Mouse (Mus musculus) midbrain, embryonic 13.5 days (tissue): ENCODE results near the gene Gm26602. TPM values are rescaled to one million over a fixed set of nuclear protein-coding genes. Genes with fewer than 3 reads are reported as not detected.

Source experiments
- ATAC-seq: fragments of 200-750 bp; cut with Nextera tagmentation; 2 replicates; pipeline ENCODE4 v1.8.0; 2017; ENCODE audit warnings: mild to moderate bottlenecking, moderate TSS enrichment, moderate library complexity
- H3K27ac ChIP-seq: fragments of 300-500 bp; sonication (generic); 2 replicates; pipeline ENCODE4 v1.5.1; 2015; ENCODE audit warnings: inconsistent platforms, mild to moderate bottlenecking, moderate library complexity
- H3K27me3 ChIP-seq: fragments of 300-500 bp; sonication (generic); 2 replicates; pipeline ENCODE4 v1.6.1; 2015; ENCODE audit warnings: mild to moderate bottlenecking, inconsistent platforms
- H3K36me3 ChIP-seq: fragments of 300-500 bp; sonication (generic); 2 replicates; pipeline ENCODE4 v1.6.1; 2015; ENCODE audit warnings: mild to moderate bottlenecking, inconsistent platforms
- H3K4me1 ChIP-seq: fragments of 300-500 bp; sonication (generic); replicated peaks from 2 replicates; pipeline ENCODE4 v1.6.1; 2015; ENCODE audit warnings: inconsistent platforms
- H3K4me2 ChIP-seq: fragments of 300-500 bp; sonication (generic); replicated peaks from 2 replicates; pipeline ENCODE4 v1.6.1; 2015; ENCODE audit warnings: moderate library complexity, mild to moderate bottlenecking, inconsistent platforms
- H3K4me3 ChIP-seq: fragments of 300-500 bp; sonication (generic); replicated peaks from 2 replicates; pipeline ENCODE4 v1.5.1; 2015; ENCODE audit warnings: mild to moderate bottlenecking, inconsistent platforms
- H3K9ac ChIP-seq: fragments of 300-500 bp; sonication (generic); replicated peaks from 2 replicates; pipeline ENCODE4 v1.6.1; 2015; ENCODE audit warnings: mild to moderate bottlenecking, inconsistent platforms
- H3K9me3 ChIP-seq: fragments of 300-500 bp; sonication (generic); 2 replicates; pipeline ENCODE4 v1.6.1; 2016; ENCODE audit warnings: mild to moderate bottlenecking, inconsistent platforms
- WGBS: fragments of 180-500 bp; shearing (Covaris S2); methylation state at CpG from one replicate; pipeline ENCODE4 v1.1.7; 2015; 5-methylcytosine and 5-hydroxymethylcytosine counted together
- polyA plus RNA-seq: library from polyadenylated mRNA; unstranded; fragments of >200 nt; fragmentation: Nextera tagmentation; extraction: Ambion mirVana; gene quantifications from 2 replicates; pipeline ENCODE4 v1.2.1, GENCODE M21; 2015

Gm26602 gene
- polyA plus RNA-seq, 1 experiment from 2014 or later: 34.1 TPM

DNA sequence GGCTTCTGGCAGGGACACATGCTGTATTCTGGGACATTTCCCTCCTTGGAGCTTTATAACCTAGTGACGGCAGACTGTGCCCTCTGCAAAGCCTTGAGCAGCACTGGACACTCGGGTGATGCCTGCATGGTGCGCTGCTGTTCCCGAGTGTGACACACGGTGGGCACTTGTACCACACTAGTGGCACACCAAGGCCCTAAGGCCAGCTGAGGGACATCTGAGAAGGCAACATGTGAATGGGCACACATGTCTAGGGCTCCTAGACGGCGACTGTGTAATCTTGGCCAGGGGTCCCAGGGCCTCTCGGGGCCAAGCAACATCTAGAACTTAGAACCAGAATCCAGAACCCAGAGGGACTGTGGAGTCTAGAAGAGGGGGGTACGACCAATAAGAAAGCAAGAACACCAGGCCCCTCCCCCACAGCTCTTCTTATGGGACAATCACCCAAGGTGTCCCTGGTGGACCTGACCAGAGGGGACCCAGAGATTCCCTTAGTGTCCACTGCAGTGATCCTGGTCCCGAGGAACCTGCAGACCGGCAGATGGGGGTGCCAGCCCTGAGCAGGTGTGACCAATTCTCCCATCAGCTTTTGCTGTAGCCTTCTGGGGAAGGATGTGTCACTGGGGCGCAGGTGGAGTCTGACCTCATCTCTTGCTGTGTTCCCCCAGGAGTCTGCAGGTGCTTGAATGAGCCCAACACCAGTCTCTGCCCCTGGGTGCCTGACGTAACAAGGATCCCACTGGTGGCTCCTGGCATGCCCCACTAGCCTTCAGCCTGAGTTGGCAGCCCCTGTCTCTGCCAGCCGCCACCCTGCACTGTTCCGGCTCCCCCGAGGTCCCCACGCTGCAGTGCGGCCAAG lies 19.5 kb downstream of the Gm26602 start:
- H3K9ac ChIP-seq: peak overlapping the region; percentile 3; the same call in 1 of the 2 replicates
- no peaks in the 10 kb centered on the region for H3K9me3 ChIP-seq
- no peak for ATAC-seq
- peak overlapping the region; percentile 81; the same call in 1 of the 2 replicates for H3K4me3 ChIP-seq
- H3K36me3 ChIP-seq: peaks cover 41% of the 10 kb centered on the region
- H3K27me3 ChIP-seq: no peaks in the 10 kb centered on the region
- peak overlapping the region; percentile 91 for H3K4me2 ChIP-seq
- 89% methylated on average over 18 of the region's 18 CpGs for WGBS
- H3K27ac ChIP-seq: no peak overlapping the region
- H3K4me1 ChIP-seq: peaks cover 73% of the 10 kb centered on the region

DNA sequence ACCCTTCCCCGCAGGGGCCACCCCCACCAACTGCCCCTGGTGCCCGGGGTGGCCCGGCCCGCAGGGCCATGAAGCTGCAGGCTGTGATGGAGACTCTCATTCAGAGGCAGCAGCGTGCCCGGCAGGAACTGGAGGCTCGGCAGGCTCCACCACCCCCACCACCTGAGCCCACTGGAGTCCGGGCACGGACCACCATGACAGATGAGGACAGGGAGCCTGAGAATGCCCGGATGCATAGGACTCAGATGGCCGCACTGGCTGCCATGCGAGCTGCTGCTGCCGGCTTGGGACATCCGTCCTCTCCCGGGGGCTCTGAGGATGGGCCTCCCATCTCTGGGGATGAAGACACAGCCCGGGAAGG lies 20.1 kb downstream of the Gm26602 start:
- no peaks in the 10 kb centered on the region for H3K27me3 ChIP-seq
- H3K9me3 ChIP-seq: no peaks in the 10 kb centered on the region
- peaks cover 69% of the 10 kb centered on the region for H3K4me1 ChIP-seq
- no peak overlapping the region; the same call in 1 of the 2 replicates for H3K9ac ChIP-seq
- H3K4me3 ChIP-seq: no peak overlapping the region
- peaks cover 42% of the 10 kb centered on the region for H3K36me3 ChIP-seq
- no peak overlapping the region for H3K27ac ChIP-seq
- 81% methylated on average over 16 of the region's 16 CpGs for WGBS
- no peak overlapping the region for H3K4me2 ChIP-seq
- no peak for ATAC-seq

DNA sequence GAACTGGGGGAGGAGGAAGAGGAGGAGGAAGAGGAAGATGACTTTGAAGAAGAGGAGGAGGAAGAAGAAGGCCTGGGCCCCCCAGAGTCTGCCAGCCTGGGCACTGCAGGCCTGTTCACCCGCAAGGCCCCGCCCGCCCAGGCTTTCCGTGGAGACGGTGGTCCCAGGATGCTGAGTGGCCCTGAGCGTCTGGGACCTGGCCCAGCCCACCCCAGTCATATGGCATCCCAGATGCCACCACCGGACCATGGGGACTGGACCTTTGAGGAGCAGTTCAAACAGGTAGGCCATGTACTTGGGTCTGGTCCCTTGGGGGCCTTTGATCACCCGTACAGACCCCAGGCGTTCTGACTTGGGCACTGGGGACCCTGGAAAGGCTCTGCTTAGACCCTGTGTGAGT lies 21.1 kb downstream of the Gm26602 start:
- H3K27me3 ChIP-seq: no peaks in the 10 kb centered on the region
- no peak overlapping the region for H3K4me3 ChIP-seq
- no peaks in the 10 kb centered on the region for H3K9me3 ChIP-seq
- no peak for ATAC-seq
- peaks cover 68% of the 10 kb centered on the region for H3K4me1 ChIP-seq
- H3K27ac ChIP-seq: no peak overlapping the region; the same call in 1 of the 2 replicates
- H3K4me2 ChIP-seq: no peak overlapping the region
- H3K9ac ChIP-seq: 0 out of 2 replicates have a peak overlapping the region, but pooled peaks have one; percentile 54
- WGBS: 90% methylated on average over 9 of the region's 9 CpGs
- peaks cover 45% of the 10 kb centered on the region for H3K36me3 ChIP-seq

DNA sequence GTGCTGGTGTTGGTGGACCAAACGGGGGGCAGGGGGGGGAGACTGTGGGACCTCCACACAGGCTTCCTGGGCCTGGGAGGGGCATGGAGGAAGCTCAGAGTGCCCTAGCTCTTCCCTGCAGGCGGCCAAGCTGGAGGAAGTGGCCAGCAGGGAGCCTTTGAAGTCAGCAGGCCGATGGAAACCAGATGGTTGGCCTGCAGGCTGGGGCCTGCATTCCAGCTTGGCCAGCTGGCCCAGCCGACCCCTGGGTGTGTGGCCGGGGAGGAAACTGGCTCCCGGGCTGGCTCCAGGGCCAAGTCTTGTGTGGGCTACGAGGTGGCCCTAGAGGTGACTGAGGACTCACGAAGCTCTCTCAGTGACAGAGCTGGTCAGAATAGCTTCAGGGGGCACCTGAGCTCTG lies 22.1 kb downstream of the Gm26602 start:
- Histone ChIP-seq H3K9me3 (no peaks in the 10 kb centered on the region), H3K4me3 (no peak overlapping the region), H3K27ac (peak overlapping the region; percentile 22), H3K4me1 (peaks cover 74% of the 10 kb centered on the region), H3K27me3 (no peaks in the 10 kb centered on the region), H3K4me2 (0 out of 2 replicates have a peak overlapping the region, but pooled peaks have one; percentile 4), H3K9ac (peak overlapping the region; percentile 54), H3K36me3 (peaks cover 53% of the 10 kb centered on the region)
- no peak for ATAC-seq
- 19% methylated on average over 8 of the region's 8 CpGs for WGBS

DNA sequence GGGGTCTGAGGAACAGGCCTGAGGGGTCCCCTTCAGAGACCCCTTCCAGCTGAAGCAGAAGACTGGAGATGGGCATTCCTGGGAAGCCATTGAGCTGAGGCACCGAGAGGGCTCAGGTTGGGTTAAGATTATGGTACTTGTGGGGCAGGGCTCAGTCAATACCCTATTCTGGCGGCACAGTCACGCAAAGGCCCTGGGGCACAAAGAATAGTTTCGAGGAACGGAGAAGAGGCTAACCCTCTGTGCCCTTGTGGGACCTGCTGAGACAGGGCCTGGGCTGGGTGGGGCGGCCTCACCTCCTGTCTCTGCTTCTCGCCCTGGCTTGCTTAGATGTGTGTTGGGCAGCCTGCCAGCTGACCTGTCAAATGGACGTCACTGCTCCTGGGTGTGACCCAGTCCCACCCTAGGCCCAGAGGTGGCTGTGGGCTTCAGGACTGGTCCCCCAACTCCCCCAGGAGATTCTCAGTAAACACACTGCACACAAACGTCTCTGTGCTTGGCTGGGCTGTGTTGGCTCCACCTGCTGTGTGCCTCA lies 22.6 kb downstream of the Gm26602 start:
- H3K9me3 ChIP-seq: no peaks in the 10 kb centered on the region
- H3K9ac ChIP-seq: peak overlapping the region; percentile 54; the same call in 1 of the 2 replicates
- H3K4me1 ChIP-seq: peaks cover 73% of the 10 kb centered on the region
- no peaks in the 10 kb centered on the region for H3K27me3 ChIP-seq
- ATAC-seq: no peak
- H3K4me2 ChIP-seq: 0 out of 2 replicates have a peak overlapping the region, but pooled peaks have one; percentile 4
- peaks cover 57% of the 10 kb centered on the region for H3K36me3 ChIP-seq
- H3K27ac ChIP-seq: peak overlapping the region; percentile 22; the same call in 1 of the 2 replicates
- no peak overlapping the region for H3K4me3 ChIP-seq
- 72% methylated on average over 9 of the region's 9 CpGs for WGBS

DNA sequence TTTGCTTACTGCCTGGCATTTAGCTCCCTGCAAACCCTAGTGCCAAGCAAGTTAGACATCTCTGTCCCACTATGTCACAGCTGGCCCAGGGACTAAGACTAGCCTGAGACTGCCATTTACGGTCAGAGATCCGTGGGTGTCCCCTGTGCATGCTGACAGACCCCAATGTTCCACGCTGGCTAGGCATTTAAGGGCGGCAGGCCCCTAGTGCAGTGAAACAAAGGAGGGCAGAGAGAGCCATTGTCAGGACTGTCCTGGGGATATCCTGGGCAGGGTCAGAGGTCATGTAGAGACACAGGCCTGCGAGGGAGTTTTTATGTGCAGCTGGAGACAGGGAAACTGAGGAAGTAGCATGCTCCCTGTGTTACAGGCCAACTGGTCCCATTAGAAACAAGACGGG lies 23.2 kb downstream of the Gm26602 start:
- Histone ChIP-seq H3K4me3 (no peak overlapping the region), H3K27ac (no peak overlapping the region; the same call in 1 of the 2 replicates), H3K9ac (no peak overlapping the region), H3K36me3 (peaks cover 57% of the 10 kb centered on the region), H3K4me1 (peaks cover 68% of the 10 kb centered on the region), H3K4me2 (no peak overlapping the region), H3K9me3 (no peaks in the 10 kb centered on the region), H3K27me3 (no peaks in the 10 kb centered on the region)
- ATAC-seq: no peak
- WGBS: 29% methylated on average over 6 of the region's 6 CpGs

DNA sequence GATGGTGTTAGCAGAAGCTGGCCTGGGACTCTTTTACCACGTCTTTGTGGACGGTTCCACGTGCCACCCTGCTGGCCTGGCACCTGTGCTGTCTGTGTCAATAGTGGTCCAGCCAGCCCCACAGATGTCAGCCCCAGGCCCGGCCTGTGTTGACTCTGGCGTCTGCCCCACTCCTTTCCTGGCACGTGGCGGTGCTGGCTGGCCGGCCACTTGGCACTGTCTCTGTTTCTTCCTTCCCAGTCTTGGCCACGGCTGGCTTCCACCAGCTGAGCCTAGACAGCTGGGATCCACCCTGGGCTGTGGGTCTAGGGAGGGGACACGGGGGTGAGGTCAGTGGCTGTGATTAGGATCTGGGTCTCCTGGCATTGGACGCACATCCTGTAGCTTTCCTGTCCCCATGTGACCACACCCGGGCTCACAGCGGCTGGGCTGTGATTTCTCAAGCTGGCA lies 23.6 kb downstream of the Gm26602 start:
- Histone ChIP-seq H3K9ac (no peak overlapping the region), H3K36me3 (peaks cover 57% of the 10 kb centered on the region), H3K4me2 (no peak overlapping the region), H3K9me3 (no peaks in the 10 kb centered on the region), H3K27ac (peak overlapping the region; percentile 35; the same call in 1 of the 2 replicates), H3K4me3 (no peak overlapping the region), H3K4me1 (peaks cover 64% of the 10 kb centered on the region), H3K27me3 (no peaks in the 10 kb centered on the region)
- 74% methylated on average over 13 of the region's 13 CpGs for WGBS
- peak; percentile 32 for ATAC-seq

DNA sequence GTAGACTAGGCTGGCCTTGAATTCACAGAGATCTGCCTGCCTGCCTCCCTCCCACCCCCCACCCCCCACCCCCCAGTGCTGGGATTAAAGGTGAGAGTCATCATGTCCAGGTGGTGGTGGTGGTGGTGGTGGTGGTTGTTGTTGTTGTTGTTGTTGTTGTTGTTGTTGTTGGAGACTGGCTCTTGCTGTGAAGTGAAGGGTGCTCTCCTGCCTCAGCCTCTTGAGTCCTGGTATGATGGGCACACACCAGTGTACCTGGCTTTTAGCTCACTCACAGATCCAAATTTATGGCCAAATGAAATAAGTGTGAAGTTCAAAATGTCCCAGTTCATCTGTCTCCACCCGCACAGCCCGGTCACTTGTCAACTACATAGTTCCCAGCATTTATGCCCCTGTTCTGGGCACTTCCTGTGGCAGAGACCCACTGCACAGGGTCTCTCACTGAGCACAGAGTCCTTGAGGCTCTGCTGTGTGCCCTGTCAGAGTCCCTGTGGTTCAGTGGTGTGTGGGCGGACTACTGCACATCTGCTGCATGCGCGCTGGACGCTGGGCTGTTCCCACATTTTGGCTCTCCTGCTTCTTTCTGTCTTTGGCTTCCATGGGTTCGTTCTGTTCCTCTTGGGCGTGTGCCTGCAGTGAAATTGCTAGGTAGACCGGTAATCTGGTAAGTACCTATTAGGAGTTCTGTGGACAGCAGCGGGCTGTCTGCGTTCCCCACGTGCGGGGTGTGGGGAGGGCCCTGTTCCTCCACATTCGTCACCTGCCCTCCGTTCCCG lies 24.3 kb downstream of the Gm26602 start:
- H3K4me2 ChIP-seq: no peak overlapping the region
- H3K27ac ChIP-seq: 0 out of 2 replicates have a peak overlapping the region, but pooled peaks have one; percentile 39
- 90% methylated on average over 16 of the region's 16 CpGs for WGBS
- ATAC-seq: no peak
- peaks cover 57% of the 10 kb centered on the region for H3K4me1 ChIP-seq
- no peak overlapping the region for H3K4me3 ChIP-seq
- H3K9me3 ChIP-seq: no peaks in the 10 kb centered on the region
- no peaks in the 10 kb centered on the region for H3K27me3 ChIP-seq
- no peak overlapping the region for H3K9ac ChIP-seq
- peaks cover 57% of the 10 kb centered on the region for H3K36me3 ChIP-seq

DNA sequence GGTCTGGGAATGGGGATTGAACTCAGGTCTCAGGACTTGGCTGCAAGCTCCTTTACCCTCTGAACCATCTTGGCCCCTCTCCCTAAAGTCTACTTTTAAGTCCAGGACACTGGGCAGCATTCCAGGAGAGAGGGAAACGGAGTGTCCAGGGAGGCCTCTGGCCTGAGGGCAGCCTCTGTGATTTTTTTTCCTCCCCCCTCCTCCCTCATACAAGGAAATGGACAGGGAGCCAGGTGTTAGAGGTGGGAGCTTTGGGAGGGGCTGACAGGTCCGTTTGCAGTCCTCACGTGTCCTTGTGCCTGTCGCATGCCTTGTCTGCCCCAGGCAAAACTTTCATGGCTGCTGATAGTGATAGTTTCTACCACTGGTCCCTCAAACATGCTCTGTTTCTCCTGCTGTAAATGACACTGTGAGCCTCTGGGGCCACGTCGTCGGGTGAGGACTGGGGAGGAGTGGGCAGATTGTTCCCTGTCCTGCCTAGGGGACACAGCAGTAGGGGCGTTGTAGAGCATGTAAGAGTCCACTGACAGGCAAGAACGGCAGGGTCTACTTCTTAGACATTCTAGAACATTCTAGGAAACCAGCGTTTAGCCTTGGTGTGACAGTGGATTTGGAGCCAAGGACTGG lies 25.7 kb downstream of the Gm26602 start:
- H3K9ac ChIP-seq: no peak overlapping the region
- no peak overlapping the region for H3K4me3 ChIP-seq
- H3K27me3 ChIP-seq: no peaks in the 10 kb centered on the region
- peaks cover 56% of the 10 kb centered on the region for H3K36me3 ChIP-seq
- no peaks in the 10 kb centered on the region for H3K9me3 ChIP-seq
- no peak overlapping the region for H3K4me2 ChIP-seq
- peak overlapping the region; percentile 9; the same call in 1 of the 2 replicates for H3K27ac ChIP-seq
- 81% methylated on average over 10 of the region's 10 CpGs for WGBS
- H3K4me1 ChIP-seq: peaks cover 44% of the 10 kb centered on the region
- no peak for ATAC-seq

DNA sequence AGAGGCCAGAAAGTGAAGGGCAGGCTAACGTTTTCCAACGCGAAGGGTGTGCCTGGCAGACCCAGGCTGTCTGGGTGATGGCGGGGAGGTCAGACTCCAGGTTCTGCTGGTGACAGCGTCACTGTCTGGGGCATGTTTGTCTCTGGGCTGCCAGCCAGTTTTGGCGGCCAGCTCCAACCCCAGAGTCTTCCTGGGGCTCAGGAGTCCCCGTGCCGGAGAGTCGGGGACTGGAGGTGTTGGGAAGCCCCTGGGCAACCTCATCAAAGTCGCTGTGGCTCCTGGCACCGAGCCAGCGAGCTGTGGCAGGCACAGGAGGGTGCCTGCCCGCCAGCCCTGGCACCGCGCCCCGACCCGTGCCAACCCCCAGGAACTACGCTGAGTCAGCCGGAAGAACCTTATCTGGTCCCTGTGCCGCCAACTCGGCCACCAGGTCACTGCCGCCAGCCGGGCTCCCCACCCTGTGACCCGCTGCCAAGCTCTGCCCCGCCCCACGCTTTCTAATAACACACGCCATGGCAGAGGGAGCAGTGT lies 26.3 kb downstream of the Gm26602 start:
- Histone ChIP-seq H3K9me3 (no peaks in the 10 kb centered on the region), H3K27me3 (no peaks in the 10 kb centered on the region), H3K36me3 (peaks cover 56% of the 10 kb centered on the region), H3K27ac (0 out of 2 replicates have a peak overlapping the region, but pooled peaks have one; percentile 9), H3K4me1 (peaks cover 42% of the 10 kb centered on the region), H3K4me2 (no peak overlapping the region), H3K4me3 (no peak overlapping the region), H3K9ac (no peak overlapping the region)
- 72% methylated on average over 27 of the region's 27 CpGs for WGBS
- ATAC-seq: no peak
